Mouse (Mus musculus) cerebellum, adult 2 months (tissue): ENCODE measurements at regions not wholly inside any gene's neighbourhood (a gene's known extent, or its start where the extent isn't known, plus 50 kb on each side); places are given as distances from the start of the nearest gene placed in this dataset.

ENCODE experiments used
- CTCF ChIP-seq: fragments of 200-500 bp; IDR thresholded peaks from 2 replicates; pipeline ENCODE4 v1.5.1; 2011; ENCODE audit warnings: low read depth, mild to moderate bottlenecking, control low read depth, low read length, moderate library complexity, borderline replicate concordance; ENCODE audit not compliant: insufficient read depth
- POLR2A ChIP-seq: fragments of 200-500 bp; IDR thresholded peaks from 2 replicates; pipeline ENCODE4 v1.6.1; 2011; ENCODE audit warnings: low read length, control low read depth, borderline replicate concordance; ENCODE audit not compliant: insufficient read depth

DNA sequence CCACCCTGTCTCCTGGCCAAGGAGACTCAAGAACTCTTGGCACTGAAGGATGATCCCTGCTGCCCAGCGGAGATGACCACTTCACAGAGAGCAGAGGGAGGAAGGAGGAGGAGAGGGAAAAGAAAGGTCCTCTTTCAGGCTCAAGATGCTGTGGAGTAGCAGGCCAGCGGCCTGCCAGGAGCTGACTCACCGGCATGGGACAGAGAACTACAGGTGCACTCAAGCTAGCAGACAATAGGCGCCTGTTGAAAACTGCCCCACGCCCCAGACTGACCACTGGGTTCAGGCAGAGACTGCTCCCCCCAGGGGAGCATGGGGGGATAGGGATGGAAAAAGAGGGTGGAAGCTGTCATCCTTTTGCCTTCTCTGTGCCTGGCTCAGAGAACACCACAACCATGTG is 125.8 kb upstream of the 1600014C23Rik start:
- TF ChIP-seq CTCF (no peak), POLR2A (no peak)
